Mouse (Mus musculus) large intestine, adult 2 months (tissue): ENCODE data around the gene Gsap. TPM values are rescaled to one million over a fixed set of nuclear protein-coding genes. Genes with fewer than 3 reads are reported as not detected.
A peak's percentile ranks its signal among the peaks of the same experiment; 100 is the strongest.
"Not testable (repeated sequence)": the region's sequence is repeated elsewhere in the genome, so short reads cannot be mapped to it uniquely, and the experiment has no call there.

Experiments
- DNase-seq: peaks from one replicate; pipeline ENCODE4 v3.0.0-alpha.2; 2012; ENCODE audit warnings: low read depth, low spot score
- WGBS: fragments of 180-500 bp; shearing (Covaris S2); methylation state at CpG from one replicate; pipeline ENCODE4 v1.1.7; 2018; 5-methylcytosine and 5-hydroxymethylcytosine counted together
- polyA plus RNA-seq: library from polyadenylated mRNA; depleted of rRNA; stranded (reverse); fragments of >200 nt; gene quantifications from 2 replicates; pipeline ENCODE4 v1.2.3, GENCODE M21; 2012

Gsap gene
- polyA plus RNA-seq, 1 experiment, result 1.4 TPM

DNA sequence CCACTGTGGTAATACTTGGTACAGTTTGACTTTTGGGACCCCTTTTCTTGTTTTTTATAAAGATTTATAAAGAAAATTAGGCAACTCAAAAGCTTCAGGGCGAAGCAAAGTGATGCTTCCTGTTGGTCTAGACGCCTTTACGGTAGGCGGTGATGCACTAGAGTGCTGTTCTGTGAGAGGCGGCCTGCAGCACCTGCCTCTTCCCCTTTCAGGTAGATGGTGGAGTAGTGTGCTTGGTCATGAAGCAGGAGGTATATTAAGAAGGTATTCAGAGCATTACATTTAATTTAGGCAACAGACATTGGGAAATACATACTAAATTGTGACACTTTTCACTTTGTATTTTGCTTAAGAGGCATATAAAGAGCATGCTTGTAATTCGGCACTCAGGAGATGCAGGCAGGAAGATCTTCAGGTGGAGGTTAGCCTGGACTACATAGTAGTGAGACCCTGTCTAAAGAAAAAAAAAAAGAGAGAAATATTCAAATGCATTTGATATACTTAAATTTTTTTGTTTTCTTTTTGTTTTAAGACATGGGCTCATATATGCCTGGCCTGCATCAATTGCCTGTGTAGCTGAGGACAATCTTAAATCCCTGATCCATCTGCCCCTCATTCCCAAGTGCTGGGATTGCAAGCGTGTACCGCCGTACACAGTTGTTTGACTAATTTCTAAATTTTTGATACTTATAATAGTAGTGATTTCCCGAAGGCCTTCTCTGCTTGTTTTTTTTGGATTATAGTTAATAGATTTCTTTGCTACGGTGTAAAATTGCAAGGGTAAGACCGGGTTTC is 68.9 kb downstream of the Gsap start:
- no peak for DNase-seq
- 89% methylated on average over 12 of the region's 12 CpGs for WGBS

GRCm38 (mm10) chr5:21255551-21256132 is 69.6 kb downstream of the Gsap start:
- WGBS, result 76% methylated on average over 5 of the region's 5 CpGs
- DNase-seq, result no peak

GRCm38 (mm10) chr5:21257126-21257525 is 71.1 kb downstream of the Gsap start:
- 72% methylated on average over 4 of the region's 4 CpGs for whole genome bisulfite sequencing
- DNase-seq, result no peak

GRCm38 (mm10) chr5:21257806-21258205 is 71.8 kb downstream of the Gsap start:
- DNase-seq, result no peak
- WGBS, result 44% methylated on average over 6 of the region's 6 CpGs

- no peak for DNase-seq
- 68% methylated on average over 7 of the region's 7 CpGs for WGBS
These were observed 74.7 kb downstream of the Gsap start for GRCm38 (mm10) chr5:21260746-21261145.

GRCm38 (mm10) chr5:21261202-21261844 is 75.3 kb downstream of the Gsap start:
- 45% methylated on average over 6 of the region's 6 CpGs for WGBS
- no peak for DNase-seq

- 51% methylated on average over 18 of the region's 18 CpGs for WGBS
- no peak for DNase-seq
These were observed 77.4 kb downstream of the Gsap start for GRCm38 (mm10) chr5:21263202-21264055.

DNA sequence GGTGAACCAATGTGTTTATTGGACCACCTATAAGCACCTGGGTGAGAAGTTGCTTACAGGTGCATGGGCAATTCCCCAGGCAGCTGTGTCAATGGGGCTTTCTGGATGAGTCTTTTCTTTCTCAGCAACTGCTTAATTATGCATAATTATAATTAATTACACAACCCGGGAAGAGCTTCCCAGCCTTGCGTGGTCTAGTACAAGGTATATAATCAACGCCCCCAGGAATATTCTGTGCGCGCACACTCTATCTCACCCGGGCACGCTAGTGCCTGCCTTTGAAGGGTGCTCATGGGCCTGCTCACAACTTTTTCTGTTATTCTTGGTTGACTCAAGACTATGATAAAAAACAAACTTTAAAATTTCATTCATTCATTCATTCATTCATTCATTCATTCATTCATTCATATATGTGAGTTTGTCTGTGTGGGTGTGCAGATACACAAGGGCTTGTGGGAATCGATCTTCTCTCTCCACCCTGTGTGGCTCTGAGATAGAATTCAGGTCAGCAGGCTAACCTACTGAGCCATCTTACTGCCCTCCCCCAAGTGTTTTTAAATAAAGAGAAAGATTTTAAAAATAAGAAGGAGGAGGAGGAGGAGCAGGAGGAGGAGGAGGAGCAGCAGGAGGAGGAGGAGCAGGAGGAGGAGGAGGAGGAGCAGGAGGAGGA is 78.4 kb downstream of the Gsap start:
- DNase-seq, result no peak
- WGBS, result 93% methylated on average over 8 of the region's 8 CpGs

- DNase-seq, result peak; percentile 51
- 7% methylated on average over 4 of the region's 4 CpGs for WGBS
These were observed 79.0 kb downstream of the Gsap start for GRCm38 (mm10) chr5:21265049-21265448.

DNA sequence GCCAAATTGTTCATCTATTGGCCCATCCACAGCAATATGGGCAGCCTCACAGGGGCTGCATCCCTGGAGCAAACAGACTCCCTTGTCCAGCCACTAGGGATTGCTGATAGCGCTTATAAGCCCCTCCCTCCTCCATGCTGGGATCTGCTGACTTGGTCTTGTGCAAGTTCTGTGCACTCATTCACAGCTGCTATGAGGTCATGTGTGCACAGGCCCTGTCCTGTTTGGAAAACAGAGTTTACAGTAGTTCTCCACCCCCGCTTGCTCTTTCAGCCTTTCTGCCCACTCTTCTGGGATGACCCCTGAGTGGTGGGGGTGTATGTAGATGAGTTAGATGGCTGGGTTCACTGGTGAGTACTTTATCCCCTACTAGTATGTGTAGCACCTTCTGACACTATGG is 81.0 kb downstream of the Gsap start:
- DNase-seq, result no peak
- WGBS, result 68% methylated on average over 2 of the region's 2 CpGs

DNA sequence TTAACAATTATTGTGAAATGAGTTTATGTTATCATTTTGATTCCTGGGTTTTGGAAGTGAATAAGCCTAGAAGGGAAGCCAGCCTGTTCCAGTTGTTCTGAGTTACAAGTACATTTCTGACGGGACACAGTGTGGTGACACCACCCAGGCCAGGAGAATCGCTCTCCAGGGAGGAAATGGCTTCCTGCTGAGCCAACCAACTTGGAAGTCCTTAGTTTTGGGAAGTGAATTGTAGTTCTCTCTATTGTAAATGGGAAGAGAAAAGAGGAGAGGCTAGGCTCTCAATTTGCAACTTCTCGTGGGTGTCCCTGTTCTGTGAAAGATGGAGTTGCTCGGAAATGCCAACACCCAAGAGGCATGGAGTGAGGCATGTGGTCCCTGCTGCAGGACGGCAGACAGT is 83.4 kb downstream of the Gsap start:
- no peak for DNase-seq
- WGBS, result 73% methylated on average over 5 of the region's 5 CpGs

DNA sequence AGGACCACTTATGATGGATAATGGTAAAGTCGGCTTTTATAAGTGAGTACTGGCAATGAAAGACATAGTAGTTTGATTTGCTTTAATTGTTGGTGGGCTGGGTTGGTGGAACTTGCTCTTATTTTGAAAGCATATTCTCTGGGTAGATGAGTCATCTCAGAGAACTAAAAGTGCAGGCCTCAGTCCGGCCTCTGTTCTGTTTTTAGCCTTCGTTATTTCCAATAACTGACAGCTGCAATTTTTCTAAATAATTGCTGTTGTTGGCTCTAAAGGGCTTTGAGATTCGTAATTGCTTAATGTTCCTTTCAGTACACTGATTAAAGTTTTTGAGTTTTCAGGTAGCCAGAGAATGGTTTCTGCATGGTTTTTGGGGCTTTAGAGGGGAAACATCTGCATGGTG is 84.7 kb downstream of the Gsap start:
- DNase-seq, result no peak
- 61% methylated on average over 4 of the region's 4 CpGs for WGBS

DNA sequence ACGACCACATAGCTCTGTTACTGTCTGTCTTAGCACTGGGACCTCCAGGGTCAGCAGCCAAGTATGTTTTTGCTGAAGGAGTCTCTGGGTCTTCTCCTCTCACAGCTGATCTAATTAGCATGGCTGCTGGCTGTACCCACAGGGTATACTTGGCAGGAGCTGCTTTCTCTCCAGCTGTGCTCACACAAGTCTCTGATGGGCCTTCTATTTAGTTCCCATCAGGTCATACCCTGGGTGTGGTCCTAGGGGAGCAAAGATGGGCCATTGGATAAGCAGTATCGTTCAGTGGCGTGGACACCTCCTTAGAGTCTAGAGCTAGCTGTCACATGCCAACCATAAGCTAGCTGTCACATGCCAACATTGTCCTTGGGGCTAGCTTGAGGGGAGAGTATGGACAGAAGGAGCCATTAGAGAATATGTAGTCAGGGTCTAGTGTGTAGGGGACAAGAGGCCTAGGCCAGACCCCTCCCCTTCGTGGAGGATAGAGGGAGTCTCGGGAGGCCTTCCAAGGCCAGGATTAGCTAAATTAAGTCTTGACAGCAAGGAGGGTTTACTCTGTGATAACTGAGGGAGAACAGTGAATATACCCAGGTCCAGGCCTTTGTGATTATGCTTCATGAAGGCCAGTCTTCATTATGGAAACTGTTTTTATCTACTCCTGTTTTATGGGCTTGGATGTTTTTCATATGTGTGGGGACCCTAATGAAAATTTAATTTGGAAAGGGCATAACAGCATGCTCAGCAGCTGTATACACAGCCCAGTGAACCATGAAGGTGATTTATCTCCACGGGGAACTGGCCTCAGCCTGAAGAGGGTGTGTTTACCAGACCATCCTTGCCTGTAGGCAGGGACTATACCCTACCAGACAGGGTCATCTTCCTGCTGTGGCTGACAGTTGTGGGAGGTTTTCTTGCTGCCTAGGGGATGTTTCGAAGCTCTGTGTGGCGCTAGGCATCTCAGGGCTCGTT is 85.6 kb downstream of the Gsap start:
- whole genome bisulfite sequencing, result 61% methylated on average over 9 of the region's 9 CpGs
- DNase-seq, result no peak

- WGBS, result 46% methylated on average over 2 of the region's 2 CpGs
These were observed 91.6 kb downstream of the Gsap start for GRCm38 (mm10) chr5:21277685-21278084.

GRCm38 (mm10) chr5:21283356-21284062 is 97.5 kb downstream of the Gsap start:
- WGBS, result 83% methylated on average over 12 of the region's 12 CpGs
- DNase-seq, result no peak

More at GRCm38 (mm10) chr5:21277685-21278084, 91.6 kb downstream of the Gsap start:
- not testable (repeated sequence) for DNase-seq

GRCm38 (mm10) chr5:21288658-21289435 is 102.8 kb downstream of the Gsap start:
- DNase-seq, result no peak

DNA sequence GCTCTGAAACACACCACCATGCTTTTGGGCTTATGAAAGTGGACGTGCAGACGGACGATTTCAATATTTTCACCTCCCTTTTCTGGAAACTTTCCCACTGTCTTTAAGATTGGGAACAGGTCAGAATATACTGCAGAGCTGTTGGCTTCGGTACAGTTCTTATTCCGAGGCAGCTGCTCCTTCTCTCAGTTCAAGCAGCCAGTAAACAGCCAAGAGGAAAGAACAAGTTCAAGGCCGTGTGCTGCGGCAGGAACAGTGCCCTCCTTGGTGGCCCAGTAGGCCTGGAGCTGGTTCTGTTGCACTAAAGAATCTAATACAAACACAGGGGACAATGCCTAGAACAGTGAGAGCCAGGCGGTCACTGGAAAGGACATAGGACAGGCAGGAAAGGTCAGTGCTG is 104.5 kb downstream of the Gsap start:
- WGBS, result 73% methylated on average over 8 of the region's 8 CpGs
- DNase-seq, result no peak

More at GRCm38 (mm10) chr5:21288658-21289435, 102.8 kb downstream of the Gsap start:
- 63% methylated on average over 7 of the region's 7 CpGs for WGBS
